Mouse (Mus musculus) mesoderm, embryonic 11.5 days (tissue): Measurements from ENCODE around the gene Cd244a.
A peak's percentile ranks its signal among the peaks of the same experiment; 100 is the strongest.

Experiments used
- DNase-seq: peaks from one replicate; pipeline ENCODE4 v3.0.0-alpha.2; 2012; ENCODE audit warnings: low read depth, low spot score

The Cd244a gene

DNA sequence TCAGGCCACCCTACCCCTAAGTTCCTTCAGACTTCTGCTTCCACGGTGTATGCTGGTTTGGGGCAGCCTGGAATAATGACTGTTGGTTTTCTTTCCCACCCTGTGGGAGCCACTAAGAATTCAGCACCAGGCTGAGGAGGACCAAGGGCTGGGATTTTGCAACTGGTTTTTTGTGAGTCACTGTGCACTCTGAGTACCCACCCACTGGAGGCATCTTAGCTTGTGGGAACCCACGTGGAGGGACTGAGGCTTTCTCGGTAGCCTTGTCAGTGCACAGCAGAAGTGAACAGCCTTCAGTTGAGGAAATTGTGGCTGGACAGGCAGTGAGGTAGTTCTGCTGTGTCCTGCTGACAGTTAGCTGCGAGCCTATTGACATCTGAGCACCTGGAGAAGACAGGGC is at the start of gene Cd244a:
Gene Cd244a (plus strand): TSS at position 296 of the 400 bp plus-strand sequence.
- DNase-seq = no peak

- DNase-seq = no peak
Observed at GRCm38 (mm10) chr1:171513234-171513633, 45.8 kb upstream of the Cd244a start.

GRCm38 (mm10) chr1:171513760-171514159 is 45.2 kb upstream of the Cd244a start:
- DNase-seq = no peak

DNA sequence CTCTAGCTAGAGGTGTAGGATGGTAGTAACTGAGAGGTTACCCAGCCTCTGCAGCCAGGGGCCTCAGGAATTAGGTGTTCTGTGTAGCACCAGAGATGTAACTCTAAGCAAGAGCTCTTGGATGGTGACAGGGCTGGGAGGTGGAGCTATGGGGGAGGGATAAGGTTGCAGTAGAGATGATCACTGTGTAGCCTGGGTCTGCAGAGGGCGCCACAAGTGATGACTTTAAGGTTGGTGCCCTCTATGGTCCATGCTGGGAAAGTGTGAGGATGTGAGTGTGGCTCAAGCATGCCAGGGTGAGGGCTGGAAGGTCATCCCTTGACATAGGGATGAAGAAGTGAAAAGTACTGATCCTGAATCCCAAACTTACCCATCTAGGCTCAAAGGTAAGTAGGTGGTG is 44.0 kb upstream of the Cd244a start:
- DNase-seq = no peak

DNA sequence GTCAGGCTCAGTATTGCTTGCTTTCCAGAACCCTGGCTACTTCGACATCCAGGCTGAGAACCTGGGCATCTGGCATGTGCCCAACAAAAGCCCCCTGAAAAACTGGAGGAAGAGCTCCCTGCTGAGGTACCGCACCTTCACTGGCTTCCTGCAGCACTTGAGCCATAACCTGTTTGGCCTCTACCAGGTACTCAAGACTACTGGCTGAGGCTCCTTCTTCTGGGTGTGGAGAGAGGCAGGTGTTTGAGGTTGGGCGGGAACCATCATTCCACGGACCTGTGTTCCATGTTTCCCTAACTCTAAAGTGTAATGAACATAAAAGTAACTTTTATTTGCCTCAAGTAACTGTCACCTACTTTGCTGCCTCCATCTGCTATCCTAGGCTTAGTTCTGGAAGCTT is 43.4 kb upstream of the Cd244a start:
- no peak for DNase-seq

GRCm38 (mm10) chr1:171531367-171531766 is 27.6 kb upstream of the Cd244a start:
- no peak for DNase-seq

DNA sequence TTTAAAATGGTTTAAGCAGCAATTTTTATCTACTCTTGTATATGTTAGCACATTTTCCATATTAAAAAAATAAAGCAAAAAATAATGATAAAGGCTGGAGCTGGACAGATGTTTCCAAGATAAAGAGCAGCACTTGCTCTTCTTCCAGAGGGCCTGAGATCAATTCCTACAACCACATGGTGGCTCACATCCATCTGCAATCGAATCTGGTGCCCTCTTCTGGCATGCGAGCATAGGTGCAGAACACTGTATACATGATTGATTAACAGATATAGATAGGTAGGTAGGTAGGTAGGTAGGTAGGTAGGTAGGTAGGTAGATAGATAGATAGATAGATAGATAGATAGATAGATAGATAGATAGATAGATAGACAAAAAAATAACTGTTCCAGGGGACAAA is 26.2 kb upstream of the Cd244a start:
- no peak for DNase-seq

DNA sequence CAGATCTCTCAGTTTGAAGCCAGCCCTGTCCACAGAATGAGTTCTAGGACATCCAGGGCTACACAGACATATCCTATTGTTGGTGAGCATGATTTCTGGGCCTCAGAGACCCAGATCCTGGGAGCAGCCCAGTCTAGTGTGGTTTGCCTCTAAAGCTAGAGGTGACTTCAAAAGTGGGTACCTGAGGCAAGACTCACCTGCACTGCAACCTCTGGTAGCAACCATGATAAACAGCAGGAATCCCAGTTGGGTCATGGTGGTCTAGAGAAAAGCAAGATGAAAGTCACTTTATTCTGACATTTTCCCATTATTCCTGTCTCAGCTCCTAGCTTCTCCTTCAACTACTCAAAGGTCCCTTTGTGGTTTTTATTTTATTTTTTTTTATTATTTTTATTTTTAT is 24.4 kb upstream of the Cd244a start:
- no peak for DNase-seq

- no peak for DNase-seq
Observed at GRCm38 (mm10) chr1:171535194-171535593, 23.8 kb upstream of the Cd244a start, which contains the start of gene Itln1. Itln1 (minus strand) TSS chr1:171535294.

GRCm38 (mm10) chr1:171540694-171541093 is 18.3 kb upstream of the Cd244a start:
- DNase-seq = no peak

- DNase-seq = no peak
Observed at GRCm38 (mm10) chr1:171551326-171551725, 7.7 kb upstream of the Cd244a start.

- peak; percentile 59 for DNase-seq
Observed at GRCm38 (mm10) chr1:171552230-171552629, 6.8 kb upstream of the Cd244a start.

GRCm38 (mm10) chr1:171553359-171554341 is 5.3 kb upstream of the Cd244a start:
- peak; percentile 58 for DNase-seq

GRCm38 (mm10) chr1:171556366-171556765 is 2.6 kb upstream of the Cd244a start:
- no peak for DNase-seq

GRCm38 (mm10) chr1:171558407-171558806 is 586 bp upstream of the Cd244a start:
- DNase-seq = no peak

DNA sequence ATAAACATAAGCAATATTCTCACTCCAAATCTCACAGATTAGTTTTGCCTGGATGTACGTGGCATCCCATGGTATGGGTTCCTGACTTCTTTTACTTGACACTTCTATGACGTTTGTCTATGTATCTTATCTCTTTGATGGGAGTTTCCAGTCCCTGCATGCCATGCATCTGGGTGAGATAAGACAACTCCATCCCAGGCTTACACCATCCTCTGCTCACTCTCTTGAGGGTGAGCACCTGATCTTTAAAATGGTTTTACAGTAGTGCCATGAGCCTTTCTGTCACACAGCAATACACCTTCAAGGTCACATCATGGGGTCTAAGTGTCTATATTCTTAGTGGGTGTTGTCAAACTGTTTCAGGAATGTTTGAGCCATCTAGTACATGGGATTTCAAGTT is 1.3 kb downstream of the Cd244a start:
- no peak for DNase-seq

DNA sequence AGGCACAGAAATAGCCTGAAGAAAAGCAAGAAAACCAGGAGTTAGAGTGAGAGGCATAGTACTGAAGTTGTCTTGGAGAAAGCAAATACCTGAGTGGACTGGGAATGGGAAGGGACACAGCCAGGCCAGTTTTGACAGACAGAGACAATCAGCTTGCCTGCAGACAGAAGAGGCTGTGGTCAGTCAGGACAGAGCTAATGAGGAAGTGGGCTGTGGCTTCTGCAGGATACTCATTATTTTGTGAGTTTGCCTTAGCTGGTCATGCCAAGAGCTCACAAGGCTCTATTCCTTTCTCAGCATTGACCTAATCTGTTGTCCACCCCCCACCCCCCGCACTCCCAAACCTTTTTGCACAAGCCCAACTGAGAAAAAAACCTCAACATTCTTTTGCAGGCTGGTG is 2.2 kb downstream of the Cd244a start:
- DNase-seq = no peak

DNA sequence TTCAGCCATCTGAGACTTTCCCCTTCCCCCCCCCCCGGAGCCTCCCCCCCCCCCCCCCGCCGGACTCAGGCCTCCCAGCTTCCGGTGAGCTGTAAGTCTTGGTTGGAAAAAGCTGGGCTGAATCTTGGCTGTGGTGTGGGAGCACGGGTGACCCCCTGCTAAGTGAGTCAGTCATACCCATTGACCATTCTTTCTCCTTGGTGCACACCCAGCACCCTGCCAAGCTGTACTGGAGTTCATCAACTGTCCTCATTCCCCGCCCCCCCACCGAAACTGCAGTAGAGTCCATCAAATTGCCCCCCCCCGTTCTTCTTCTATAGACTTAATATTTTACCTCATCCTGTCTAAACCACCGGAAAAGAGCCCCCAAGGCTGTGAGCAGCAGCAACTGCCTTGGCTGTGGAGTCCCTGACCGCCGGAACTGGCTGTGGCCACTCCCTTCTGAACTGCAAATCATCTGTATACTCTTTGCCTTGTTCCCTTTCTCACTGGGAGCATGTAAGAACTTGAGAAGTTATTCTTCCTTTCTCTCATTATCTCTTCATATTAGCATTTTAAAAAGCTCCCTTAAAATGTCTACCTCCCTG is 2.7 kb downstream of the Cd244a start:
- DNase-seq = no peak

- no peak for DNase-seq
Observed at GRCm38 (mm10) chr1:171563042-171563441, 4.0 kb downstream of the Cd244a start.

DNA sequence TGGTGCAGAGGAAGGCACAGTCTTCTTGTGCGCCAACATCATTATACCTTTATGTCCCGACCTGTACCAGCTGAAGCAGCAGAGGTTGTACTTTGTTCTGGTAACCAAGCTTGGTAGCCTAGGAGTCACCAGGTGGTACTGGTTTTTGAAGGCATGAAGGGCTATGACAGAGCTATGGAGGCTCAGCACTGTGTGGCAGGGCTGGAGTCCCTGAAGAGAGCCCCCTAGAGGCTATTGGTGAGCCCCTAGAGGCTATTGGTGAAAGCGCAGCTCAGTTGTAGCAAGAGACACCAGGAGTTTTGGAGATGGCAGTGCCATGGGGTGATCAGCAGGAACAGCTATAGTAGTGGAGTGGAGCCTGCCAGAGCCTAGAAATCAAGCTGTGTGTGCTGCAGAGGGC is 5.3 kb downstream of the Cd244a start:
- peak; percentile 78 for DNase-seq

DNA sequence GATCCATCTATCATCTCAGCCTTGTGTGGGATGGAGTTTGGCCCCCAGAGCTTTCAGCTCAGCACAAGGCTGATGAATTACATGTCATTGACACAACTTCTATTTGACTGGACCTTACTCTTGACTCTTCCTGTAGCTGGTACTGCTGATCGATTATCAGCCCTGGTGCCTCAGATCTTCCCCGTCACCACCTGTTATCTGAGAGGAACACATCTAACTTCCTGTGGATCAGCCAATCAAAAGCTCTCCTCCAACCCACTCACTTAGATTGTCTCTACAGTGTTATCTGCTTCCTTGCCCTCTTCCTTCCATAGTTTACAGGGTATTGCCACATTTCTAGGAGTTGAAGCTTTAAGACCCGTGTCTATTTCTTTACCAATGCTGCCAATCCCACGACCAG is 6.9 kb downstream of the Cd244a start:
- DNase-seq = no peak

DNA sequence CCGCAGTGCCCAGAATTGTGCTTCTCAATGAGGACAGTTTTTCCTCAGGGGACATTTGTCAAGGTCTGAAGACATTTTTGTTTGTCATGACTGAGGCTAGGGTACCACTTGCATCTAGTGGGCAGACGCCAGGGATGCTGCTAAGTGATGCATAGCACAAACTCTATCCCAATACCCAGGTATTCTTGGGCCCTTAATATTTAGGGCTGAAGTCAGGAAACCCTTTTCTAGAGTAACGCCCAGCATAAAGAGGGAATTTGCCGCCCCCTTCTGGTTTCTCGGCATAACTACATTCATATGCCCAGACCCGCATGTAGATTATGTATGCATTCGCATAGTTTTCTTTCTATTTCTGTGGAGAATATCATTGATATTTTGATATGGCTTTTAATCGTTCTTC is 7.8 kb downstream of the Cd244a start:
- peak; percentile 82 for DNase-seq

DNA sequence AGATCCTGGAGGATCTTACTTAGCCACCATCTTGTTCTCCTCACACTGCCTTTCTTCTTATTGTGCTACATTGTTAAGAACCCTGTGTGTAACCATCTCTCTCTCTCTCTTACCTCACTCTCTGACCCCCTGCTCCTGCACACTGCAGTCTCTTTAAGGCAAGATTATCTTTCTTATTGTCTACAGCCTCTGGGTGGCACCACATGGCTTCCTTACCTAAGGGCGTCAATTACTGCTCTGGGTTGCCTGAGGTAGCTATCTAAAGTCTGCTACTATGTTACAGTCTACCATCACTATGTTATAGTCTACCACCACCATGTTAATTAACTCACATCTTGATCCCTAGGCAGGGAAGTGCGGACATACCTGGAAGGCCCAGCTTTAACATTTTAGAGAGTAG is 9.4 kb downstream of the Cd244a start:
- no peak for DNase-seq
